Mouse (Mus musculus) embryo, embryonic 11.5 days (tissue): Measurements from ENCODE around the gene Kcnt1.
"Not testable (repeated sequence)": the region's sequence is repeated elsewhere in the genome, so short reads cannot be mapped to it uniquely, and the experiment has no call there.

Source experiments
- DNase-seq: peaks from one replicate; pipeline ENCODE4 v3.0.0-alpha.2; 2012; ENCODE audit warnings: low read depth, low spot score

The Kcnt1 gene

GRCm38 (mm10) chr2:25863337-25864131, at the start of gene Kcnt1:
Gene Kcnt1 (plus strand): TSS chr2:25863734.
- no peak for DNase-seq

- DNase-seq: not testable (repeated sequence)
These were observed 47.8 kb upstream of the Kcnt1 start, which contains the start of gene Glt6d1 for GRCm38 (mm10) chr2:25815748-25816147. Gene Glt6d1 (minus strand): TSS chr2:25815848.

- DNase-seq: no peak
These were observed 40.7 kb upstream of the Kcnt1 start, which contains the start of gene Lcn9 for GRCm38 (mm10) chr2:25822806-25823205. Gene Lcn9 (plus strand): TSS chr2:25823153.

GRCm38 (mm10) chr2:25824751-25825150, 38.8 kb upstream of the Kcnt1 start:
- DNase-seq: no peak

GRCm38 (mm10) chr2:25828344-25828947, 35.1 kb upstream of the Kcnt1 start:
- DNase-seq: no peak

- no peak for DNase-seq
These were observed 32.7 kb upstream of the Kcnt1 start for GRCm38 (mm10) chr2:25830786-25831185.

- DNase-seq: peak; percentile 61
These were observed 27.2 kb upstream of the Kcnt1 start for GRCm38 (mm10) chr2:25836291-25836690.

- DNase-seq: no peak
These were observed 21.4 kb upstream of the Kcnt1 start for GRCm38 (mm10) chr2:25842161-25842560.

- DNase-seq: no peak
These were observed 20.8 kb upstream of the Kcnt1 start for GRCm38 (mm10) chr2:25842758-25843157.

- DNase-seq: no peak
These were observed 19.4 kb upstream of the Kcnt1 start for GRCm38 (mm10) chr2:25844097-25844496.

- DNase-seq: no peak
These were observed 17.0 kb upstream of the Kcnt1 start for GRCm38 (mm10) chr2:25846516-25846915.

GRCm38 (mm10) chr2:25847226-25847625, 16.3 kb upstream of the Kcnt1 start, which contains the start of gene Sohlh1:
Gene Sohlh1 (minus strand): TSS chr2:25847248.
- DNase-seq: no peak

- DNase-seq: no peak
These were observed 13.2 kb upstream of the Kcnt1 start for GRCm38 (mm10) chr2:25850330-25850729.

GRCm38 (mm10) chr2:25852626-25853025, 10.9 kb upstream of the Kcnt1 start:
- DNase-seq: no peak

GRCm38 (mm10) chr2:25853998-25854397, 9.5 kb upstream of the Kcnt1 start:
- DNase-seq: no peak

GRCm38 (mm10) chr2:25859891-25860290, 3.6 kb upstream of the Kcnt1 start:
- DNase-seq: no peak

GRCm38 (mm10) chr2:25862038-25862437, 1.5 kb upstream of the Kcnt1 start:
- DNase-seq: no peak

GRCm38 (mm10) chr2:25862696-25863270, 751 bp upstream of the Kcnt1 start:
- DNase-seq: no peak

GRCm38 (mm10) chr2:25864230-25864629, 696 bp downstream of the Kcnt1 start:
- no peak for DNase-seq

GRCm38 (mm10) chr2:25865412-25865811, 1.9 kb downstream of the Kcnt1 start:
- no peak for DNase-seq

- DNase-seq: no peak
These were observed 3.1 kb downstream of the Kcnt1 start for GRCm38 (mm10) chr2:25866656-25867055.

GRCm38 (mm10) chr2:25877250-25877735, 13.8 kb downstream of the Kcnt1 start:
- DNase-seq: no peak
